Mouse (Mus musculus) thymus, adult 2 months (tissue): ENCODE data around the gene Mtf1. TPM values are rescaled to one million over a fixed set of nuclear protein-coding genes. Genes with fewer than 3 reads are reported as not detected.

ENCODE experiments used
- DNase-seq: peaks from one replicate; pipeline ENCODE4 v3.0.0; 2021
- H3K27ac ChIP-seq: fragments of 200-500 bp; 2 replicates; pipeline ENCODE4 v1.5.1; 2012; ENCODE audit warnings: low read length, control low read depth; ENCODE audit not compliant: control insufficient read depth, insufficient read depth
- H3K27me3 ChIP-seq: fragments of 200-500 bp; 2 replicates; pipeline ENCODE4 v1.6.1; 2012; ENCODE audit warnings: mild to moderate bottlenecking, low read length, moderate library complexity, mixed read lengths; ENCODE audit not compliant: control insufficient read depth, insufficient read depth
- H3K36me3 ChIP-seq: fragments of 200-500 bp; 2 replicates; pipeline ENCODE4 v1.6.1; 2012; ENCODE audit warnings: mild to moderate bottlenecking, low read length, moderate library complexity; ENCODE audit not compliant: control insufficient read depth, insufficient read depth
- H3K4me1 ChIP-seq: fragments of 200-500 bp; replicated peaks from 2 replicates; pipeline ENCODE4 v1.6.1; 2012; ENCODE audit warnings: low read length; ENCODE audit not compliant: control insufficient read depth, insufficient read depth
- H3K4me3 ChIP-seq: fragments of 200-500 bp; 2 replicates; pipeline ENCODE4 v1.5.1; 2012; ENCODE audit warnings: mild to moderate bottlenecking, low read length, control low read depth, moderate library complexity; ENCODE audit not compliant: control insufficient read depth, insufficient read depth
- CTCF ChIP-seq: fragments of 200-500 bp; IDR thresholded peaks from 2 replicates; pipeline ENCODE4 v1.5.1; 2012; ENCODE audit warnings: mild to moderate bottlenecking, control low read depth, low read length, moderate library complexity, borderline replicate concordance; ENCODE audit not compliant: control insufficient read depth, poor library complexity, insufficient read depth; ENCODE audit errors: extremely low read depth
- POLR2A ChIP-seq: fragments of 200-500 bp; IDR thresholded peaks from 2 replicates; pipeline ENCODE4 v1.6.1; 2012; ENCODE audit warnings: mild to moderate bottlenecking, low read length, control low read depth, moderate library complexity; ENCODE audit not compliant: control insufficient read depth, poor library complexity, insufficient read depth; ENCODE audit errors: extremely low read depth
- WGBS: fragments of 180-500 bp; shearing (Covaris S2); methylation state at CpG from one replicate; pipeline ENCODE4 v1.1.7; 2018; 5-methylcytosine and 5-hydroxymethylcytosine counted together
- polyA plus RNA-seq: library from polyadenylated mRNA; depleted of rRNA; stranded (reverse); fragments of >200 nt; gene quantifications from 2 replicates; pipeline ENCODE4 v1.2.3, GENCODE M21; 2012

Mtf1 gene
- polyA plus RNA-seq, 1 experiment, result 10.4 TPM

DNA sequence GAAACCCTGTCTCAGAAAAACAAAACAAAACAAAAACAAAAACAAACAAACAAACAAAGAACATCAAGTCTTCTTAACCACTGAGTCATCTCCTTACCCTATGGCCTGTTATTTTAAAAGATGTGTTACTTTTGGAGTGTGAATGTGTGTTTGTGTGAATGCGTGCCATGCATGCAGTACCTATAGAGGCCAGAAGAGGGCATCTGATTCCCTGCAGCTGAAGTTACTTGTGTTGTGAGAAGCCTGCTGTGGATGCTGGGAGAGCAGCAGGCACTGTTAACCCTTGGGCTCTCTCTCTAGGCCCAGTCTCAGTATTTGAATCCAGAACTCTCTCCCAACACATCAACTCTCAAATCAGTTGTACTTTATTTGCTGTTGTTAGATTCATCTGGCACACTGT, 70.8 kb downstream of the Mtf1 start:
- no peaks in the 10 kb centered on the region for H3K36me3 ChIP-seq
- no peaks in the 10 kb centered on the region for H3K27me3 ChIP-seq
- 97% methylated on average over 1 of the region's 1 CpGs for WGBS
- DNase-seq, result no peak
- TF ChIP-seq CTCF (no peak), POLR2A (no peak)
- H3K4me1 ChIP-seq, result no peaks in the 10 kb centered on the region
- no peak overlapping the region for H3K4me3 ChIP-seq
- no peak overlapping the region for H3K27ac ChIP-seq

DNA sequence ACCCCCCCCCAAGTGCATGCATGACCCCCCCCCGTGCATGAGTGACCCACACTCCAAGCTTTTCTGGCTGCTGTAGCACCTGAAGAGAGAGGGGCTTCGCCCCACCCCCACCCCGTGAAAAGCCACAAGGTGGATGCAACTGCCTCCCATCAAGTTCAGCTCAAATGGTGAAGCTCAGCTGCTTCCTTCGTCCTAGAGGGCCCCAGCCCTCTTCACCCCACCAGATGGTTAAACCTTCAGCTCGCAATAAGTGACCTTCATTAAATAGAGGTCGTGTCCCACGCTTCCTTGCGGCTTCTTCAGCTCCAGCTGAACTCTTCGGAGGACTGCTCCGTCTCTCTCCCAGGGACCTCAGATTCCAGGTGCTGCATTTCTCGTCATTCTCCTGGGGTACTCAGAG, 78.7 kb downstream of the Mtf1 start, which contains the start of gene Epha10:
TSS of gene Epha10 (plus strand) at position 301 of the 400 bp plus-strand sequence.
- H3K27me3 ChIP-seq, result peaks cover 6% of the 10 kb centered on the region; the same call in 1 of the 2 replicates
- no peak within 1 kb of the TSS for H3K27ac ChIP-seq
- no peak for DNase-seq
- H3K4me3 ChIP-seq, result no peak within 1 kb of the TSS
- TF ChIP-seq CTCF (no peak), POLR2A (no peak)
- 16% methylated on average over 11 of the region's 11 CpGs for WGBS
- H3K4me1 ChIP-seq, result no peaks in the 10 kb centered on the region
- H3K36me3 ChIP-seq, result no peaks in the 10 kb centered on the region

GRCm38 (mm10) chr4:124881341-124881908, 79.5 kb downstream of the Mtf1 start:
- 6% methylated on average over 37 of the region's 37 CpGs for WGBS
- Histone ChIP-seq H3K36me3 (no peaks in the 10 kb centered on the region), H3K4me3 (no peak overlapping the region), H3K27me3 (peaks cover 6% of the 10 kb centered on the region; the same call in 1 of the 2 replicates), H3K4me1 (no peaks in the 10 kb centered on the region), H3K27ac (no peak overlapping the region)
- no peak for DNase-seq
- TF ChIP-seq CTCF, result no peak
- TF ChIP-seq POLR2A, result no peak

DNA sequence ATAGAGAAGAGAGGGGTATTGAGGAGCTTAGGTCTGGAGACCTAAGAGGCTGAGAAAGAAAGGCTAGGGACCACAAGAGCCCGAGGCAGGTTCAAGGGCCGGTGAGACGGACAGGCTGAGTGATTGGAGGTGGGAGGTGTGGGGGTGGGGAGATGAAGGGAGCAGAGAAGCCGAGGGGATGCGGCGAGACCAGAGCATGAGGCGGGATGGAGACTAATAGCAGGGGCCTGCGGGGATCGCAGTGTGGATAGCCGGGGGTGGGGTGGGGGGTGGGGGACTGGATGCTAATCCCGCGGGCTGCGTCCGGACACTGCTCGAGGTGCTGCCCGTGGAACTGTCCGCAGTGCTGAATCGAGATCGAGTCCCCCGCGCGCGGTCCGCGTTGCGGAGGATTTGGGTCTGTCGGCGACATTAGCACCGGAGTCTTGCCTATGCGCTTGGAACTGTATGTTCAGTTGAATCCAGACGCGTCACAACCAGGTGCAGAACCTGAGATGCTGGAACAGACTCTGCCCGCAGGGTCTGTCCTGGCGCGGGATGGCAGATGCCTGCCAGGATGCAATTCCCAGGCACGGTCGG, 80.3 kb downstream of the Mtf1 start:
- WGBS, result 5% methylated on average over 37 of the region's 37 CpGs
- Histone ChIP-seq H3K4me3 (no peak overlapping the region), H3K36me3 (no peaks in the 10 kb centered on the region), H3K27me3 (peaks cover 6% of the 10 kb centered on the region; the same call in 1 of the 2 replicates), H3K27ac (no peak overlapping the region), H3K4me1 (no peaks in the 10 kb centered on the region)
- TF ChIP-seq POLR2A (no peak), CTCF (no peak)
- no peak for DNase-seq

- 74% methylated on average over 7 of the region's 7 CpGs for whole genome bisulfite sequencing
- H3K27me3 ChIP-seq, result no peaks in the 10 kb centered on the region; the same call in 1 of the 2 replicates
Observed at GRCm38 (mm10) chr4:124888702-124889101, 86.8 kb downstream of the Mtf1 start.

DNA sequence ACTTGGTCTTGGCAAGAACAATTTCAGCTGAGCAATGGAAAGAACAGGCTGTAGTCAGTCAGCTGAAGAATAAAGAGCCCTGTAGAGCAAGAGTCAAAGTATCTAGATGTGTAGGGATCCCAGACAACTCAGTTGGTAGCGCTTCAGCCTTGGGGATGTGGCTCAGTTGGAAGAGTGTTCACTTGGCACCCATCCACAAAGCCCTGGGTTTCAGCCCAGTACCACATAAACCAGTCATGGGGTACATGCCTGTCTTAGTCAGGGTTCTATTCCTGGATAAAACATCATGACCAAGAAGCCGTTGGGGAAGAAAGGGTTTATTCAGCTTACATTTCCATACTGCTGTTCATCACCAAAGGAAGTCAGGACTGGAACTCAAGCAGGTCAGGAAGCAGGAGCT, 88.0 kb downstream of the Mtf1 start:
- H3K4me3 ChIP-seq, result no peak overlapping the region
- no peaks in the 10 kb centered on the region; the same call in 1 of the 2 replicates for H3K4me1 ChIP-seq
- no peaks in the 10 kb centered on the region for H3K36me3 ChIP-seq
- 94% methylated on average over 2 of the region's 2 CpGs for WGBS
- DNase-seq, result no peak
- TF ChIP-seq POLR2A (no peak), CTCF (no peak)
- no peak overlapping the region for H3K27ac ChIP-seq
- no peaks in the 10 kb centered on the region; the same call in 1 of the 2 replicates for H3K27me3 ChIP-seq

More at GRCm38 (mm10) chr4:124888702-124889101, 86.8 kb downstream of the Mtf1 start:
- TF ChIP-seq POLR2A, result no peak
- no peak overlapping the region for H3K4me3 ChIP-seq
- no peaks in the 10 kb centered on the region for H3K36me3 ChIP-seq
- H3K27ac ChIP-seq, result no peak overlapping the region
- no peaks in the 10 kb centered on the region for H3K4me1 ChIP-seq
- DNase-seq, result no peak
